Mouse (Mus musculus): ENCODE data around the gene Iglon5. TPM values are rescaled to one million over a fixed set of nuclear protein-coding genes. Genes with fewer than 3 reads are reported as not detected.

The Iglon5 gene
- polyA plus RNA-seq, 1 experiment from 2014 or later, result 0.72 TPM

DNA sequence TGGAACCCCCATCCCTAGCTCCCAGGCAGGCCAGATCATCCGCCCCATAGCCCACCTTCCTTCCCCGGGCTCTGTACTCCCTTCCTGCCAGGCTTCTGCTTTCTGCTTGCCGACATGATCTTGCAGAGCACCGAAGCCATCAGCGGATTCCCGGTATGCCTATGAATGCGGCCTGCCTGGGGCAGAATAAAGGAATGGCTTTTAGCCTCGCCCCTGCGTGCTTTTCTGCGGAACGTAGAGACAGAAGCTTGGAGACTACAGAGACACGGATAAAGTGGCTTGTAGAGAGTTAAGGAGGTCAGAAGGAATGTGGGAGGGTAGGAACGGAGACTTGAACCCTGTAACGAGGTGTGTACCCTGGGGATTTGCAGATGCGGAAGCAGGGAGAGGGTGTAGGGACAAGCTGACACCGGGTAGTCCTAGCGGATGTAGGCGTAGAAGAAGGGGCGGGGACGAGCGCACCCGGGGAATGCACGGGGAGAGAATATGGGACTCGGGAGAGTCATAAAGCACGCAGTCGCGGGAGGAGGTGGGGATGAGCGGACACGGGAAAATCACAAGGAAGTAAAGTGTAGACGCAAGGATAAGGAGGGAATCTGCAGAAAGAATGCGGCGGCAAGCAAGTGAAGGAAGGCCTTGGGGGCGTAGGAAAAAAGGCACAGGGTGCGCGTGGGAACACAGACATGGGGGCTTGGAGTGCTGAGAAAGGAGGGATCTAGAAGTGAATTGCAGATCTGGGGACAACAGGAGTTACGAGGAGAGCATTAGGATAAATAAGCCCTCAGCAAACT lies 46.6 kb downstream of the Iglon5 start:
- DNase-seq (ENCODE audit: low spot score) (peak; percentile 89), ATAC-seq (replicated peaks; ENCODE audit: low FRiP score, low TSS enrichment, low read depth) (peak; percentile 91)
- 1% methylated on average over 36 of the region's 36 CpGs for WGBS
- peak overlapping the region; percentile 63 for H3K4me3 ChIP-seq (ENCODE audit: low read depth, low read length)
- peak overlapping the region; percentile 61 for H3K9ac ChIP-seq (ENCODE audit: low read length)
- no peaks in the 10 kb centered on the region for H3K9me3 ChIP-seq (ENCODE audit: control insufficient read depth, low read length)
- H3K36me3 ChIP-seq (ENCODE audit: control insufficient read depth, insufficient read depth, low read length), result no peaks in the 10 kb centered on the region
- no peaks in the 10 kb centered on the region for H3K27me3 ChIP-seq (replicated peaks; ENCODE audit: control insufficient read depth, insufficient read depth, low read length)
- H3K4me1 ChIP-seq (replicated peaks; ENCODE audit: control insufficient read depth, insufficient read depth, low read length), result peaks cover 10% of the 10 kb centered on the region
- peak overlapping the region; percentile 98 for H3K27ac ChIP-seq (ENCODE audit: low read depth)
- H3K4me2 ChIP-seq (ENCODE audit: low read length), result peak overlapping the region; percentile 91

DNA sequence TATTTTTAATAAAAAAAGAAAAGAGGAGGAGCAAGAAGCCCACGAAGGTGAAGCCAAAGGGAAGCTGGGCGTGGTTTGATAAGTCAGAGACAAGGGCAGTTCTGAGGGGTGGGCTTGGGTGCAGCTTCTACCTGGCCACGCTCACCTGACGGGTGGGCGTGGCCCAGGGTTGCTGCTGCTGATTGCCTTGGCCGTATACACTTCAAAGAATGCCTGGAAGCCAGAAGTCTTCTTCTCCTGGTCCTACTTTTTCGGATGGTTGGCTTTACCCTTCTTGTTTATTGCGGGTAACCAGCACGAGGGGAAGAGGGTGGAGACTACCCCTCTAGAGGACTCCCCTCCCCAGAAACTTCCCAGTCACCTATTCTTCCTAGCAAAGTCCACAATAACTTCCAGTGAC lies 47.2 kb downstream of the Iglon5 start:
- Histone ChIP-seq H3K4me2 (ENCODE audit: low read length) (peak overlapping the region; percentile 91), H3K27me3 (replicated peaks; ENCODE audit: control insufficient read depth, insufficient read depth, low read length) (no peaks in the 10 kb centered on the region), H3K4me1 (replicated peaks; ENCODE audit: control insufficient read depth, insufficient read depth, low read length) (peaks cover 10% of the 10 kb centered on the region), H3K4me3 (ENCODE audit: low read depth, low read length) (peak overlapping the region; percentile 63), H3K36me3 (ENCODE audit: control insufficient read depth, insufficient read depth, low read length) (no peaks in the 10 kb centered on the region), H3K27ac (ENCODE audit: low read depth) (peak overlapping the region; percentile 98), H3K9me3 (ENCODE audit: control insufficient read depth, low read length) (no peaks in the 10 kb centered on the region), H3K9ac (ENCODE audit: low read length) (peak overlapping the region; percentile 61)
- 0 out of 2 replicates have a peak, but pooled peaks have one; percentile 12 for ATAC-seq (replicated peaks; ENCODE audit: low FRiP score, low TSS enrichment, low read depth)
- 2% methylated on average over 9 of the region's 9 CpGs for WGBS
- peak; percentile 55 for DNase-seq (ENCODE audit: low spot score)

DNA sequence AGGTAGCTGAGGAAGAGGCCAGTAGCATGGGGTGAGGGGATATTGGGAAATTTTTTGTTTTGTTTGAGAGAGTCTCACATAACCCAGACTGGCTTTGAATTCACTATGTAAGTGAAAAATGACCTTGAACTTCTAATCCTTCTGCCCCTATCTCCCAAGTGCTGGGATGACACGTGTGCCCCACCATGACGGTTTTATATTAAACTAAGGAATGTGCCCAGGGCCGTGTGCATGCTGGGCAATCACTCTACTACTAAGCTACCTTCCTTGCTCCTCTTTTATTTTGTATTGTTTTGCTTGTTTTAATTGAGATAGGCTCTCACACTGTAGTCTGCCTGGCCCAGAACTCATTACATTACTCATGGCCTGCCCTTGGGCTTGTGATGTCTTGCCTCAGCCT lies 48.8 kb downstream of the Iglon5 start:
- WGBS, result 88% methylated on average over 3 of the region's 3 CpGs
- peaks cover 10% of the 10 kb centered on the region for H3K4me1 ChIP-seq (replicated peaks; ENCODE audit: control insufficient read depth, insufficient read depth, low read length)
- no peaks in the 10 kb centered on the region for H3K9me3 ChIP-seq (ENCODE audit: control insufficient read depth, low read length)
- H3K27ac ChIP-seq (ENCODE audit: low read depth), result no peak overlapping the region
- H3K9ac ChIP-seq (ENCODE audit: low read length), result no peak overlapping the region
- ATAC-seq (replicated peaks; ENCODE audit: low FRiP score, low TSS enrichment, low read depth) (no peak), DNase-seq (ENCODE audit: low spot score) (no peak)
- no peak overlapping the region for H3K4me2 ChIP-seq (ENCODE audit: low read length)
- H3K4me3 ChIP-seq (ENCODE audit: low read depth, low read length), result no peak overlapping the region
- no peaks in the 10 kb centered on the region for H3K27me3 ChIP-seq (replicated peaks; ENCODE audit: control insufficient read depth, insufficient read depth, low read length)
- no peaks in the 10 kb centered on the region for H3K36me3 ChIP-seq (ENCODE audit: control insufficient read depth, insufficient read depth, low read length)

DNA sequence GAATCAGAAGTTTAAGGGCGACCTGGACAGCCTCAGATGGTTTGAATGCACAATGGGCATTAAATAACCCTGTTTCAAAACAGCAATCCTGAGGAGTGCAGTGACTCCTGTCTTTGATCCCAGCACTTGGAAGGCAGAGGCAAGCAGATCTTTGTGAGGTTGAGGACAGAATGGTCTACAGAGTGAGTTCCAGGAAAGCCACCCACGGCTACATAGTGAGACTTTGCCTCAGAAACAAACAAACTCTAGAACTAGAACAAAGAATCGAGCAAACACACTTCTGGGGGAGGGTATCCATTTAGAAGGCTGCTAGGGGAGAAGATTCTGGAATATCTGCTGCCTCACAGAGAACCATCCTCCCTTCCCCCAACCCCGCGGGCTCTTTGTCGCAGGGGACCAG lies 49.4 kb downstream of the Iglon5 start, which contains the start of gene Cldnd2:
Gene Cldnd2, plus strand, starts transcription at position 301 of the 400 bp plus-strand sequence.
- WGBS, result 77% methylated on average over 6 of the region's 6 CpGs
- Histone ChIP-seq H3K9me3 (ENCODE audit: control insufficient read depth, low read length) (no peaks in the 10 kb centered on the region), H3K4me3 (ENCODE audit: low read depth, low read length) (no peak within 1 kb of the TSS), H3K27me3 (replicated peaks; ENCODE audit: control insufficient read depth, insufficient read depth, low read length) (no peaks in the 10 kb centered on the region), H3K36me3 (ENCODE audit: control insufficient read depth, insufficient read depth, low read length) (no peaks in the 10 kb centered on the region), H3K4me1 (replicated peaks; ENCODE audit: control insufficient read depth, insufficient read depth, low read length) (peaks cover 10% of the 10 kb centered on the region), H3K4me2 (ENCODE audit: low read length) (no peak within 1 kb of the TSS), H3K9ac (ENCODE audit: low read length) (no peak within 1 kb of the TSS), H3K27ac (ENCODE audit: low read depth) (no peak within 1 kb of the TSS)
- DNase-seq (ENCODE audit: low spot score) (no peak), ATAC-seq (replicated peaks; ENCODE audit: low FRiP score, low TSS enrichment, low read depth) (no peak)

DNA sequence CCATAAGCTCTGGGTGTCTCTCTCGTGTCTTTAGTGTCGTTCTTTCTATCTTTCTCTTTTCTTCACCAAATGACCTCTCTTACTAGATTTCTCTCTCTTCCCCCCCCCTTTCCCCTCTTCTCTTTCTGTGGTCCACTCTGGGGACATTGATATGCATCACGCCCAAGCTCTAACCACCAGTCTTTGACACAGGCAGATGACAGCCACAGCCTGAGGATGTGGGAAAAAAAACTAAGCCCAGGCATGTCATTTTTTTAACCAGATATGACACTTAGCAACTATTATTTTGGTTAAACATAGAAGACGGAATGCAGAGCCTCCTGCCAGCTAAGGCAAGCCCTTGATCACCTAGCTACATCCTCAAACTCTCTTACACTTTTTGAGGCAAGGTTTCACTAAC lies 51.3 kb downstream of the Iglon5 start:
- Histone ChIP-seq H3K27ac (ENCODE audit: low read depth) (no peak overlapping the region), H3K4me1 (replicated peaks; ENCODE audit: control insufficient read depth, insufficient read depth, low read length) (peaks cover 3% of the 10 kb centered on the region; the same call in 1 of the 2 replicates), H3K4me2 (ENCODE audit: low read length) (no peak overlapping the region), H3K27me3 (replicated peaks; ENCODE audit: control insufficient read depth, insufficient read depth, low read length) (no peaks in the 10 kb centered on the region), H3K36me3 (ENCODE audit: control insufficient read depth, insufficient read depth, low read length) (no peaks in the 10 kb centered on the region), H3K9ac (ENCODE audit: low read length) (no peak overlapping the region), H3K4me3 (ENCODE audit: low read depth, low read length) (no peak overlapping the region), H3K9me3 (ENCODE audit: control insufficient read depth, low read length) (no peaks in the 10 kb centered on the region)
- DNase-seq (ENCODE audit: low spot score) (no peak), ATAC-seq (replicated peaks; ENCODE audit: low FRiP score, low TSS enrichment, low read depth) (no peak)
- 78% methylated on average over 4 of the region's 4 CpGs for WGBS

DNA sequence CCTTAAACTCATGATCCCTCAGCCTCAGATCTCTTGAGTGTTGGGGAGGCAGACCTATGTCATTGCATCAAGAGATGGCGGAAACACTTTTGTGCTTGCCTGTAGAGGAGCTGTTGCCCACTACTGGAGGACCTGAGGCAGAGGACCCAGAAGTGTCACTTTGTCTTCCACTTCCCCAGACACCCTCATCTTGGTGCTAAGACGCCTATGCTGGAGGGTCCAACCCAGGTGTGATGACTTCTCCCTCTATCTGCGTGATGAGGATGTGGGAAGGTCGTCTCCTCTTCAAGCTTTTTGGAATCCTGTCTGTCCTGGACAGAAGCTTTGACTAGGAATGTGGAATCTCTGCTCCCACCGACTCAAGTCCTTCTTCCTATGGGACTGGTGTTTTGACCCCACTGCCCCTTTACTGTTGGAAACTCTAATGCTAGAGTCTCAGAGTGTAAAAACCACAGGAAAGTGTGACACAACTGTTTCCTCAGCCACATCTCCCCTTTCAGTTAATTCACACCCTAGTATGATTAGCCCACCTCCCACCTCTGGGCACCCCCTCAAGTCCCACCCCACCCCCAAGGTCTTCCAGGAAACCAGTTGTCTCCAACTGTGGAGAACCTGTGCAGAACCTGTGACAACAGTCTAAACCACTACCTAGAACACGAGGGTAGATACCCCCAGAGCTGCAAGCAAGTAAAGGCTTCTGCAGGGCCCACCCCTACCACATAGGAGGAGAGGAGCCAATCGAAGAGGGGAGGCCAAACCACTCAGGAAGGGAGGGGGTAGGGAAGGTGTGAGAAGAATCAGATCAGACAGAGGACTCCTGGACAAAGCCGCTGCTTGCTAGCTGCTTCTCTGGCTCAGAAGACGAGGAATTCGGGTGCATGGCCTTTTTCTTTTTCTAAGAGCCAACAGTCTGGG lies 53.3 kb downstream of the Iglon5 start, which contains the start of gene Nkg7:
Gene Nkg7, plus strand, starts transcription at position 733 of the 915 bp plus-strand sequence.
- Histone ChIP-seq H3K4me1 (replicated peaks; ENCODE audit: control insufficient read depth, insufficient read depth, low read length) (no peaks in the 10 kb centered on the region), H3K4me3 (ENCODE audit: low read depth, low read length) (no peak within 1 kb of the TSS), H3K9me3 (ENCODE audit: control insufficient read depth, low read length) (no peaks in the 10 kb centered on the region), H3K4me2 (ENCODE audit: low read length) (no peak within 1 kb of the TSS), H3K27ac (ENCODE audit: low read depth) (no peak within 1 kb of the TSS), H3K36me3 (ENCODE audit: control insufficient read depth, insufficient read depth, low read length) (no peaks in the 10 kb centered on the region), H3K9ac (ENCODE audit: low read length) (no peak within 1 kb of the TSS), H3K27me3 (replicated peaks; ENCODE audit: control insufficient read depth, insufficient read depth, low read length) (no peaks in the 10 kb centered on the region)
- WGBS, result 73% methylated on average over 10 of the region's 10 CpGs
- DNase-seq (ENCODE audit: low spot score), result no peak
- ATAC-seq (replicated peaks; ENCODE audit: low FRiP score, low TSS enrichment, low read depth), result no peak

DNA sequence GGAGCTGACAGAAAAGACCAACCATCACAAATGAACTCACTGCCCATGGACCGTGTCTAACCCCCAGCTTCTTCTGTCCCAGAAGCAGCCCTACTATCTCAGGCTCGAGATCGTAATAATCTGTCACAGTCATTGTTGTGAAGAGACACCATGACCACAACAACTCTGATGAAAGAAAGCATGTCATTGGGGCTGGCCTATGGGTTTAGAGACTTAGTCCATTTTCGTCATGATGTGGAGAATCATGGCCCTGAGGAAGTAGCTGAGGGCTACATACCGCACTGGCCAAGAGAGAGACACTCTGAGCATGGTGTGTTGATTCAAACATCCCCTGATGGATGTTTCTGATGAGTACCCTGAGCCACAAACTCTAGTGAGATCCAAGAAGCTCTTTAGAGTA lies 55.2 kb downstream of the Iglon5 start:
- H3K36me3 ChIP-seq (ENCODE audit: control insufficient read depth, insufficient read depth, low read length), result no peaks in the 10 kb centered on the region
- no peak for ATAC-seq (replicated peaks; ENCODE audit: low FRiP score, low TSS enrichment, low read depth)
- WGBS, result 87% methylated on average over 5 of the region's 5 CpGs

DNA sequence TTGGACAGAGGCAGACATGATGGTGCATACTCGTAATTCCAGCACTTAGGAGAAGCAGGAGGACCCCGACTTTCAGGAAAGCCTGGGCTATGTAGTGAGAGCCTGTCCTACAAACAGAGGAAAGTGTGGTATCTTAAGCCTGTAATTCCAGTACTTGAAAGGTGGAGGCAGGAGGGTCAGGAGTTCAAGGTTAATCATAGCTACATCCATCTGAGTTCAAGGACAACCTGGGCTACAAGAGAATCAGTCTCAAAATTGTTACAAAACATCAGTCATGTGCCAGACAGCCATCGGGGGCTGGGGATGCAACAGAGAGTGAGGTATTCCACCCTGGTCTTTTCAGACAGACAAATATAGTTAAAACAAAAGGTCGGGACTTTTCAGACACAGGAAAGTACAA lies 57.0 kb downstream of the Iglon5 start:
- Histone ChIP-seq H3K27ac (ENCODE audit: low read depth) (no peak overlapping the region), H3K27me3 (replicated peaks; ENCODE audit: control insufficient read depth, insufficient read depth, low read length) (no peaks in the 10 kb centered on the region), H3K4me3 (ENCODE audit: low read depth, low read length) (no peak overlapping the region), H3K4me1 (replicated peaks; ENCODE audit: control insufficient read depth, insufficient read depth, low read length) (no peaks in the 10 kb centered on the region), H3K9me3 (ENCODE audit: control insufficient read depth, low read length) (no peaks in the 10 kb centered on the region), H3K9ac (ENCODE audit: low read length) (no peak overlapping the region), H3K4me2 (ENCODE audit: low read length) (no peak overlapping the region), H3K36me3 (ENCODE audit: control insufficient read depth, insufficient read depth, low read length) (no peaks in the 10 kb centered on the region)
- ATAC-seq (replicated peaks; ENCODE audit: low FRiP score, low TSS enrichment, low read depth), result no peak
- WGBS, result 73% methylated on average over 4 of the region's 4 CpGs
- no peak for DNase-seq (ENCODE audit: low spot score)

More for the DNA sequence above, 55.2 kb downstream of the Iglon5 start:
- Histone ChIP-seq H3K27ac (ENCODE audit: low read depth) (no peak overlapping the region), H3K4me2 (ENCODE audit: low read length) (no peak overlapping the region), H3K9ac (ENCODE audit: low read length) (no peak overlapping the region), H3K4me3 (ENCODE audit: low read depth, low read length) (no peak overlapping the region), H3K4me1 (replicated peaks; ENCODE audit: control insufficient read depth, insufficient read depth, low read length) (no peaks in the 10 kb centered on the region), H3K27me3 (replicated peaks; ENCODE audit: control insufficient read depth, insufficient read depth, low read length) (no peaks in the 10 kb centered on the region), H3K9me3 (ENCODE audit: control insufficient read depth, low read length) (no peaks in the 10 kb centered on the region)
- no peak for DNase-seq (ENCODE audit: low spot score)

Data from intestine, embryonic 14.5 days (tissue).